Comparison of ENCODE assay signal across 8 mouse cellular contexts in the genomic region with DNA sequence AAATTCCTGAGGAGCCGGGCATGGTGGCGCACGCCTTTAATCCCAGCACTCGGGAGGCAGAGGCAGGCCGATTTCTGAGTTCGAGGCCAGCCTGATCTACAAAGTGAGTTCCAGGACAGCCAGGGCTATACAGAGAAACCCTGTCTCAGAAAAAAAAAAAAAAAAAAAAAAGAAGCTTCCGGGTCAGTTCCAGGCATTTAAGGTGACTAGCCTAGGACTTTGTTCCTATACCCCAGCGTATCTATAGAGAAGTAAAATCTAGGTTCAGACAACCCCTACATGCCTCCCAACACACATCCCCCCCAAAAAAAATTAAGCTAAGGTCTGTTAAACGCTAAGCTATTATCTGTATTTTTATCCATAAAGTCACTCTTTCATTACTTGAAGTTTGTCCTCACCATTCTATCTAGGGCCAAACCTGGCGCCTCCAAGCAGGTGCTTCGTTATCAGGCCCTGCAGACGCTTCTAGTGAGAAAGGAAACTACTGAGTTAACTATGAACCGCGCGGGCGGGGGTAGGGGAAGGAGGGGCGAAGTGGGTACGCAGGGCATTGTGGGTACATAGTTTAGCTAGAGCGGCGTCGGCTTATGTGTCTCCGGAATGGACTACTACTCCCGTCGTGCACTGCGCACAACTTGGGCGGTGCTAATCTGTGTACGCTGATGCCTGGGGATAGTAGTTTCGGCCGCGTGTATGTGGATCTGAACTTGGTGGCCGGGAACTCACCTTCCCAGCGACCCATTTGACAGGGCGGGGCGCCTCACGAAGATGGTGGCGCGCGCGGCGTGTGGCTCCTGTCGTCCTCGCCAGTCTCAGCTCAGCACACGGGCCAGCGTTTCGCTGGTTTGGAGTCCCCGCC. TPM values are rescaled to one million over a fixed set of nuclear protein-coding genes. Genes with fewer than 3 reads are reported as not detected.
A peak's percentile ranks its signal among the peaks of the same experiment; 100 is the strongest.
DNase-seq lines count a peak whose midpoint lies in the region; ATAC-seq lines count a peak whose summit lies in the region.

Gene Ifrd2, plus strand, starts transcription at position 669 of the 859 bp plus-strand sequence.

- ATAC-seq in inflammation-experienced regulatory T-cells, adult 6 months, result peak; percentile 98
- ATAC-seq in megakaryocyte-erythroid progenitor cell, adult 5-6 weeks (replicated peaks; ENCODE audit: low FRiP score, low TSS enrichment, poor library complexity, severe bottlenecking), result peak; percentile 74

- intact Hi-C loops in gastrocnemius, postnatal 14 days (cut with DNase I; ENCODE audit: low total_unique reads), result no loop called here
- intact Hi-C loops in left cerebral cortex, postnatal 10 days (cut with DNase I), result no loop called here

- peak; percentile 97 to 98 for DNase-seq in adrenal gland, adult (ENCODE audit: inconsistent age in 2 of 2, low spot score in 1 of 2)
- DNase-seq in embryo, embryonic 10.5 days (ENCODE audit: low spot score), result peak; percentile 100
- peak; percentile 97 for DNase-seq in gastrocnemius, postnatal 14 days
- DNase-seq in left cerebral cortex, postnatal 10 days (ENCODE audit: extremely low spot score in 1 of 2, low spot score in 2 of 2), result peak; percentile 98
- DNase-seq in right cerebral cortex, postnatal 25 days, result peak; percentile 97
- DNase-seq in urinary bladder, postnatal 4 days (ENCODE audit: low spot score in 2 of 2), result peak; percentile 92 to 94

RNA-seq across cellular contexts. Expression of gene Ifrd2, which starts in this region (rescaled TPM):
- 10 to 100 TPM; 33.5 to 42.7 TPM for total RNA-seq in gastrocnemius, postnatal 14 days (2021)
- polyA plus RNA-seq in inflammation-experienced regulatory T-cells, adult 6 months (2017; shearing (Covaris generic)), result 10 to 100 TPM; 13.7 to 32.0 (median 31.7) TPM
- 10 to 100 TPM; 10.1 to 12.5 TPM for total RNA-seq in left cerebral cortex, postnatal 10 days (2021)
- total RNA-seq in megakaryocyte-erythroid progenitor cell, adult 5-6 weeks (2014; fragmentation: Nextera tagmentation), result 226 and 251 TPM in 2 replicates
- total RNA-seq in megakaryocyte-erythroid progenitor cell, adult 5-6 weeks (2017), result 103 and 192 TPM in 2 replicates

Comparison
In these comparisons a context has a peak if more than half of its experiments do, and no peak if none do; other contexts are left out.
1. Peak in every context shown above with its lines: DNase-seq and ATAC-seq.